Mouse (Mus musculus): ENCODE data around the gene Tacc2. TPM values are rescaled to one million over a fixed set of nuclear protein-coding genes. Genes with fewer than 3 reads are reported as not detected.

Gene Tacc2
- polyA plus RNA-seq, 1 experiment from 2014 or later, result 53.5 TPM

- no peak for ATAC-seq (replicated peaks)
- H3K27ac ChIP-seq (replicated peaks), result no peak overlapping the region
- peaks cover 2% of the 10 kb centered on the region for H3K4me1 ChIP-seq
- WGBS, result 88% methylated on average over 9 of the region's 9 CpGs
- H3K4me3 ChIP-seq, result no peak overlapping the region
- H3K27me3 ChIP-seq, result no peaks in the 10 kb centered on the region
- H3K9me3 ChIP-seq, result no peaks in the 10 kb centered on the region
- no peak overlapping the region for H3K9ac ChIP-seq (replicated peaks)
- no peak overlapping the region for H3K4me2 ChIP-seq (replicated peaks)
- H3K36me3 ChIP-seq, result no peaks in the 10 kb centered on the region
These were observed 63.4 kb downstream of the Tacc2 start for GRCm38 (mm10) chr7:130640681-130641080.

- Histone ChIP-seq H3K9me3 (no peaks in the 10 kb centered on the region), H3K27ac (replicated peaks) (no peak overlapping the region), H3K4me2 (replicated peaks) (peak overlapping the region; percentile 98), H3K27me3 (no peaks in the 10 kb centered on the region), H3K4me3 (peak overlapping the region; percentile 48), H3K4me1 (peaks cover 22% of the 10 kb centered on the region), H3K36me3 (no peaks in the 10 kb centered on the region), H3K9ac (replicated peaks) (peak overlapping the region; percentile 53)
- 20% methylated on average over 15 of the region's 15 CpGs for WGBS
- peak; percentile 25 for ATAC-seq (replicated peaks)
These were observed 68.2 kb downstream of the Tacc2 start for GRCm38 (mm10) chr7:130645332-130645993.

DNA sequence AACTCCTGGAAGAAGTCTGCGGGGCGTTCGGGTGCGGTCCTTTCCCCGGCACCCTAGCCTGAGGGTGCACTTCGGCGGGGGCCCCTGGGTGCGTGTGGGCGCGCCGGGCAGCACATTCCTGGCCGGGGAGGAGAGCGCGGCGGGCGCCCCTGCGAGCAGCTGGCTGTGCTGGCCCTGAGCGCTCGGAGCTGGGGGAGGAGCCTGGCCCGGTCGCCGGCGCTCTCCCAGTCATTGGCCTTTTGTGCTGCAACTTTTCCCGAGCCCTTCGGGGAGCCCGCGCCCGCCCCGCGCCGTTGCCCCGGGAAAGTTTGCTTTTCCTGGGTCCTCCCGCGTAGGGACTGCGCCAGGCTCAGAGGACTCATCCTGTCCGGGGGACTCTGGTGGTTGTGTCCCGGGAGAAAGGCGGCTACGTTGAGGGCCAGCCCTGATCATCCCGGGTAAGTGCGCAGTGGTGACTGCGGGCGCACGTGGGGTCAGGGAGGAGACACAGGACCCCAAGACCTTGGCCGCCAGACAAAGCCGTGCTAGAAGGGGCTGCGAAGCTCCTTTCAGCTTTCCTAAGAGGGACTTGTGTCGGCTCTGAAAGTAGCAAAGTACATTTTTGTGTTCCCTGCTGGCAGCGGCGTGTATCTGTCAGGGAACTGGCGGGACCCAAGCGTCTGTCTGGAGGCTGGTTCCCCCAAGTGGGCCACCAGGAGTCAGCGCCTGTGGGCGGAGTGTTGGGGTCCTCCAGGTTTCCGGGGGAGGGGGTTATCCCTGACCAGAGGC lies 68.9 kb downstream of the Tacc2 start:
- Histone ChIP-seq H3K27ac (replicated peaks) (peak overlapping the region; percentile 50; the same call in 1 of the 2 replicates), H3K36me3 (no peaks in the 10 kb centered on the region), H3K4me2 (replicated peaks) (peak overlapping the region; percentile 98), H3K4me3 (peak overlapping the region; percentile 48), H3K9me3 (no peaks in the 10 kb centered on the region), H3K27me3 (no peaks in the 10 kb centered on the region), H3K9ac (replicated peaks) (peak overlapping the region; percentile 53), H3K4me1 (peaks cover 22% of the 10 kb centered on the region)
- 0% methylated on average over 54 of the region's 55 CpGs for WGBS
- ATAC-seq (replicated peaks), result peak; percentile 79

GRCm38 (mm10) chr7:130646762-130647139 lies 69.5 kb downstream of the Tacc2 start:
- under 1% methylated on average over 18 of the region's 18 CpGs for WGBS
- peak; percentile 74 for ATAC-seq (replicated peaks)
- Histone ChIP-seq H3K36me3 (no peaks in the 10 kb centered on the region), H3K9ac (replicated peaks) (peak overlapping the region; percentile 53), H3K4me1 (peaks cover 22% of the 10 kb centered on the region), H3K4me3 (peak overlapping the region; percentile 48), H3K27ac (replicated peaks) (no peak overlapping the region), H3K4me2 (replicated peaks) (peak overlapping the region; percentile 98), H3K27me3 (no peaks in the 10 kb centered on the region), H3K9me3 (no peaks in the 10 kb centered on the region)

- ATAC-seq (replicated peaks), result no peak
- no peak overlapping the region for H3K4me2 ChIP-seq (replicated peaks)
- WGBS, result 76% methylated on average over 4 of the region's 4 CpGs
- no peak overlapping the region for H3K9ac ChIP-seq (replicated peaks)
- H3K27ac ChIP-seq (replicated peaks), result no peak overlapping the region
- no peaks in the 10 kb centered on the region for H3K36me3 ChIP-seq
- H3K27me3 ChIP-seq, result no peaks in the 10 kb centered on the region
- H3K9me3 ChIP-seq, result no peaks in the 10 kb centered on the region
- H3K4me1 ChIP-seq, result peaks cover 22% of the 10 kb centered on the region
- no peak overlapping the region for H3K4me3 ChIP-seq
These were observed 70.8 kb downstream of the Tacc2 start for GRCm38 (mm10) chr7:130648061-130648460.

DNA sequence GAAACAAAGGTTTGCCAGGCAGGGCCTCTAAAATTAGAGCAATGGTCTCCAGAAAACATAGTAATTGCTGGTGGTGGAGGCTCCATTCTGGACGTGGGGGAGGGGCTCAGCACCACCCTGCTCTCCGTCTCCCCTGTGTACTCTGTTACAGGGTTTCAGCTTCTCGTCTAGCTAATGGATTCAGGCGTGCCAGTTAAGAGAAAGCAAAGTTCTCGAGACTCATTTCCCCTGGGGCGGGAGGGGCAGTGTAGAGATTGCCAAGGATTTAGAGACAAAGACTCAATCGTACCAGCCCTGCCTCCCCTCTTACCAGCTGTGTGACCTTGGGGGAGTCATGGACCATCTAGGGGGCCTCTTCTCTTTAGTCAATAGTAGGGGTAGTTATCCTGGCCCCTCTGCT lies 72.0 kb downstream of the Tacc2 start:
- H3K36me3 ChIP-seq, result no peaks in the 10 kb centered on the region
- ATAC-seq (replicated peaks), result no peak
- no peaks in the 10 kb centered on the region for H3K27me3 ChIP-seq
- WGBS, result 18% methylated on average over 7 of the region's 7 CpGs
- H3K9me3 ChIP-seq, result no peaks in the 10 kb centered on the region
- H3K4me1 ChIP-seq, result peaks cover 22% of the 10 kb centered on the region
- no peak overlapping the region for H3K4me2 ChIP-seq (replicated peaks)
- H3K9ac ChIP-seq (replicated peaks), result no peak overlapping the region
- H3K27ac ChIP-seq (replicated peaks), result no peak overlapping the region
- H3K4me3 ChIP-seq, result no peak overlapping the region

GRCm38 (mm10) chr7:130650621-130651020 lies 73.4 kb downstream of the Tacc2 start:
- 94% methylated on average over 5 of the region's 5 CpGs for WGBS
- ATAC-seq (replicated peaks), result no peak
- H3K9me3 ChIP-seq, result no peaks in the 10 kb centered on the region
- H3K36me3 ChIP-seq, result no peaks in the 10 kb centered on the region
- no peaks in the 10 kb centered on the region for H3K27me3 ChIP-seq
- no peak overlapping the region for H3K4me2 ChIP-seq (replicated peaks)
- H3K4me3 ChIP-seq, result no peak overlapping the region
- H3K27ac ChIP-seq (replicated peaks), result no peak overlapping the region
- H3K4me1 ChIP-seq, result peaks cover 20% of the 10 kb centered on the region
- no peak overlapping the region for H3K9ac ChIP-seq (replicated peaks)

- Histone ChIP-seq H3K27ac (replicated peaks) (no peak overlapping the region), H3K4me2 (replicated peaks) (no peak overlapping the region), H3K4me3 (no peak overlapping the region), H3K4me1 (peaks cover 4% of the 10 kb centered on the region; the same call in 1 of the 2 replicates), H3K27me3 (no peaks in the 10 kb centered on the region), H3K9me3 (no peaks in the 10 kb centered on the region), H3K36me3 (no peaks in the 10 kb centered on the region), H3K9ac (replicated peaks) (no peak overlapping the region)
- ATAC-seq (replicated peaks), result no peak
- 43% methylated on average over 6 of the region's 6 CpGs for WGBS
These were observed 75.9 kb downstream of the Tacc2 start for GRCm38 (mm10) chr7:130653036-130653555.

GRCm38 (mm10) chr7:130654562-130654961 lies 77.3 kb downstream of the Tacc2 start:
- H3K4me3 ChIP-seq, result no peak overlapping the region
- WGBS, result 83% methylated on average over 2 of the region's 2 CpGs
- no peak overlapping the region for H3K4me2 ChIP-seq (replicated peaks)
- no peaks in the 10 kb centered on the region for H3K27me3 ChIP-seq
- no peak overlapping the region for H3K9ac ChIP-seq (replicated peaks)
- no peaks in the 10 kb centered on the region for H3K9me3 ChIP-seq
- no peaks in the 10 kb centered on the region for H3K4me1 ChIP-seq
- ATAC-seq (replicated peaks), result no peak
- no peak overlapping the region for H3K27ac ChIP-seq (replicated peaks)
- no peaks in the 10 kb centered on the region for H3K36me3 ChIP-seq

GRCm38 (mm10) chr7:130656965-130657364 lies 79.7 kb downstream of the Tacc2 start:
- no peaks in the 10 kb centered on the region for H3K9me3 ChIP-seq

GRCm38 (mm10) chr7:130657751-130658150 lies 80.5 kb downstream of the Tacc2 start:
- H3K27me3 ChIP-seq, result no peaks in the 10 kb centered on the region
- H3K4me1 ChIP-seq, result no peaks in the 10 kb centered on the region
- no peak for ATAC-seq (replicated peaks)
- no peaks in the 10 kb centered on the region for H3K9me3 ChIP-seq
- 85% methylated on average over 13 of the region's 13 CpGs for WGBS
- no peak overlapping the region for H3K9ac ChIP-seq (replicated peaks)
- no peak overlapping the region for H3K4me2 ChIP-seq (replicated peaks)
- H3K4me3 ChIP-seq, result no peak overlapping the region
- no peaks in the 10 kb centered on the region for H3K36me3 ChIP-seq
- H3K27ac ChIP-seq (replicated peaks), result no peak overlapping the region

More at GRCm38 (mm10) chr7:130656965-130657364, 79.7 kb downstream of the Tacc2 start:
- Histone ChIP-seq H3K4me3 (no peak overlapping the region), H3K27ac (replicated peaks) (no peak overlapping the region), H3K36me3 (no peaks in the 10 kb centered on the region), H3K27me3 (no peaks in the 10 kb centered on the region), H3K4me2 (replicated peaks) (no peak overlapping the region), H3K4me1 (no peaks in the 10 kb centered on the region), H3K9ac (replicated peaks) (no peak overlapping the region)
- 91% methylated on average over 8 of the region's 8 CpGs for WGBS
- ATAC-seq (replicated peaks), result no peak

DNA sequence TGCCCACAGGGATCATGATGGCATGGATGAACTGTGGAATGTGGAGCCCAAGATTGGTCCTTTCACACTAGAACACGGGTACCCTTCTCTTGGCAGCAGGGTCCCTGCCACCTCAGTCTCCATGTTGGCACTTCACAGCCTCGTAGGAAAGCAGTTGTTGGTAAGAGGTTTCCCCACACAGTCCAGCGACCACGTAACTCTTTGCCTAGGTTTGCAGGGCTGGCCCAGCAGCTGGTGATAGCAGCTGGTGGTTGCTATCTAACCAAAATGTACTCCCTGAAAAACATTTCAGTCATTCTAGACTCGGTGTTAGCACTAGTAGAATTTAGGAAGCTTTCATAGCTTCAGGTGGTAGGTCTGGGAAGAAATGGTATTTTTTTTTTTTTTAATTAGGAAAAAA lies 81.9 kb downstream of the Tacc2 start:
- no peak overlapping the region for H3K9ac ChIP-seq (replicated peaks)

More for the DNA sequence above, 81.9 kb downstream of the Tacc2 start:
- no peak for ATAC-seq (replicated peaks)
- Histone ChIP-seq H3K9me3 (no peaks in the 10 kb centered on the region), H3K27me3 (no peaks in the 10 kb centered on the region), H3K4me1 (no peaks in the 10 kb centered on the region), H3K36me3 (no peaks in the 10 kb centered on the region), H3K4me2 (replicated peaks) (no peak overlapping the region), H3K27ac (replicated peaks) (no peak overlapping the region), H3K4me3 (no peak overlapping the region)
- 92% methylated on average over 5 of the region's 5 CpGs for WGBS

Measured in forebrain, embryonic 15.5 days (tissue).